Mouse (Mus musculus): Measurements from ENCODE around the gene Rorc.

The Rorc gene

GRCm38 (mm10) chr3:94377028-94377923 is 4.7 kb downstream of the Rorc start:
- no peak for DNase-seq (ENCODE audit: low spot score)

- no peak for DNase-seq (ENCODE audit: low spot score)
These were observed 7.4 kb downstream of the Rorc start for GRCm38 (mm10) chr3:94379831-94380510.

DNA sequence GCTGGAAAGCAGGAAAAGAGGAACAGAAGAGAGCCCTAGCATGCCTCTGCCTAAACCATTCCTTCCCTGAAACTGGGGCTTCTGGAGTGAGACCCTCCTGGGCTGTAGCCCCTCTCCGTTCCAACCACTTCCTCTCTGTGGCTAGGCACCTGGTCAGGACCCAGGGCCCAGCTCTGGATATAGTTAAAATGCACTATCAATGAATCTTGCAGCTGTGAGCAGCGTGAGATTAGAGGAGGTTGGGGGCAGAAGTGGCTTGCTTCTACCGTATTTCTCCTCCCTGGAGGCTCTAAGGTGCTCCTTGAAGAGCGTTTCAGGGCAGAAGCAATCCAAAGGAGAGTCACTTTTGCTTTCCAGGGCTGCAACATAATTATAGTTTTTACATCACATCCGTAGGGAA is 9.7 kb downstream of the Rorc start:
- no peak for DNase-seq (ENCODE audit: low spot score)

DNA sequence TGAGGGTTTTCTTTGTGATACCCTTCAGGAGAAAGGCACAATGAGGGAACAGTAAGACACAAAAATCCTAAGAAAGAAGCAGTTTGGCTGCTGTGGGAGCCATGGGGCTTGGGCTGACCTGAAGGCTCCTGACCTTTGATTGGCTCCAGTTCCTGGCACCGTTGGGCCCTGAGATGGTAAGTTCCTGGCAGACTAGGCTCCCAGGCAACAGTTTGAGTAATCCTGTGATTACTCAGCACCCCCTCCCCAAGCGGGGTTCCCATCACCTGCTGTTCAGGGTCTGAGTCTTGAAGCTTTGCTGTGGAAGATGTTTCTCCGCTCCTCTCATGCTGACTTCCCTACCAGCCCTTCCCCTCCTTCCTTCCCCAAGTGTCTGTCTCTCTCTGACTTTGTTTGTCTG is 10.9 kb downstream of the Rorc start:
- no peak for DNase-seq (ENCODE audit: low spot score)

GRCm38 (mm10) chr3:94386671-94387070 is 14.1 kb downstream of the Rorc start:
- DNase-seq (ENCODE audit: low spot score) = no peak

- no peak for DNase-seq (ENCODE audit: low spot score)
These were observed 14.8 kb downstream of the Rorc start for GRCm38 (mm10) chr3:94387391-94387790.

- no peak for DNase-seq (ENCODE audit: low spot score)
These were observed 15.5 kb downstream of the Rorc start for GRCm38 (mm10) chr3:94388047-94388446.

- DNase-seq (ENCODE audit: low spot score) = no peak
These were observed 16.8 kb downstream of the Rorc start for GRCm38 (mm10) chr3:94389420-94389819.

GRCm38 (mm10) chr3:94391001-94391400 is 18.4 kb downstream of the Rorc start:
- no peak for DNase-seq (ENCODE audit: low spot score)

- DNase-seq (ENCODE audit: low spot score) = no peak
These were observed 19.5 kb downstream of the Rorc start for GRCm38 (mm10) chr3:94392128-94392527.

GRCm38 (mm10) chr3:94393049-94393448 is 20.5 kb downstream of the Rorc start:
- no peak for DNase-seq (ENCODE audit: low spot score)

DNA sequence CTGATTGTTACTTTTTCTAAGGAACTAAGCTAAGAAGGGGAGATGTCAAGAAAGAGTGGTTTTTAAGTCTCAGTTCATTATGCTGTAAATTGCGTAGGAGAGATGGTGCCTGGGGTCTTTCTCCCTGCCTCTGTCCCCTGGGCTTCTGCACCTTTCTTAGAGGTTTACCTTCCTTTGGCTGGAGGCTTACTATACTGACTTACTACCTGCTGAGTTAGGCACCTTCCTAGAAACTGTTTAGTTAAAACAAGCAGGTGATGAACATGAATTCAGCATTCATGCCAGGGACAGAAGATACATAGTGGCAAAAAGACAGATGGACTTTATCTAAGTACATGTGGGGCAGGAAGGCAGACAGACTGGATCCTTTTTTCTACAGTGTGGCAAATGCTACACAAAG is 23.7 kb downstream of the Rorc start:
- DNase-seq (ENCODE audit: low spot score) = no peak

GRCm38 (mm10) chr3:94396851-94397250 is 24.3 kb downstream of the Rorc start:
- no peak for DNase-seq (ENCODE audit: low spot score)

GRCm38 (mm10) chr3:94398217-94398616 is 25.6 kb downstream of the Rorc start, which contains the start of gene Lingo4:
Gene Lingo4, plus strand, starts transcription at chr3:94398517.
- DNase-seq (ENCODE audit: low spot score) = no peak

DNA sequence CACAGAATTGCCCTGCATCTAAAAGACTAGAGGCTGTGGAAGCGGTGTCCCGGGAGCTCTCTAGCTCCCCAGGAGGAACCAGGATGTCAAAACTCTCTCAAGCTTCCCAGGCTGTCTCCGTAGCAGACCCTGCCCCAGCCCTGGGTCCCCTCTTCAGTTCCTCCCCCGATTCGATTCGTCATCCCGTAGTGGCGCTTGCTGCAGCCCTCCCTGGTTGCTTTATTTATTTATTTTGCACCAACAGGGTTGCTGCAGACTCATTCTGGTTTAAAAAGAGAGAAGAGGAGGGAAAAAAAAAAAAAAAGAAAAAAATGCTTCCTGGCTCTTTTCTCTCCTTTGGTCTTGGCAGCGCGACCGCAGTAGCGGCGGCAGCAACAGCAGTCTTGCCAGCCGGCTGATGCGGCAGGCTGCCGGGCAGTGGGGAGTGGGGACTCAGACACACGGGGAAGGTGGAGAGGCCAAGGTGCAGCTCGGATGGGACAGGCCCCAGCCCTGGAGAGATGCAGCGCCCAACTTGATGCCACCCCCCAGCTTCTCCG is 26.4 kb downstream of the Rorc start:
- DNase-seq (ENCODE audit: low spot score) = no peak

DNA sequence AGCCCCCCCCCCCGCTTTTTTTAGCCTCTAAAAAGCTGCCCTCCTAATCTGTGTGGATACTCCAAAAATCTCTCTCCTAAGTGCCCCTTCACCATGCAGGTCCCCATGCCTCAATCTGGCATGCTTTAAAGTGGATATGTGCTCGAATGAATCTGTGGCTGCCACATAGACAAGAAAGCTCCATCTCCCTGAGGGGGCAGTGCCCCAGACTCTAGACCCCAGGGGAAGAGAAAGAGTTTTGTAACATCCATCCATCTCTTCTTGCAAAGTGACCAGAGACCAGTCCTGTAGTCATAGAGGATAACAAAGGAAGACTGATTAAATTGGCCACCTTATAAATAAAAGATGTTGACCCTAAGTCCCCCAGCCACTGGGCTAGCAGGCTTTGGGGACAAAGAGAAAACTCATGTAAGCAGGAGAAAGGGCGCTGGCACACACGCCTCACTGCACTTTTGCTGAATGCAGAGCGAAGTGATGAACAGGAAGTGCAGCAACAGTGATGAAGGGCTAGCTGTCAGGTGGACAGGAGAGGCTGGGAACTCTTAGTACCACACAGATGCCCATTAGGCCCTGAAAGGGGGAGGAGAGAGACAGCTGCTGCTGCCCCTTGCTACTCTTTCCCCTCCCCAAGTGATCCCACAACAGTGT is 27.2 kb downstream of the Rorc start:
- no peak for DNase-seq (ENCODE audit: low spot score)

DNA sequence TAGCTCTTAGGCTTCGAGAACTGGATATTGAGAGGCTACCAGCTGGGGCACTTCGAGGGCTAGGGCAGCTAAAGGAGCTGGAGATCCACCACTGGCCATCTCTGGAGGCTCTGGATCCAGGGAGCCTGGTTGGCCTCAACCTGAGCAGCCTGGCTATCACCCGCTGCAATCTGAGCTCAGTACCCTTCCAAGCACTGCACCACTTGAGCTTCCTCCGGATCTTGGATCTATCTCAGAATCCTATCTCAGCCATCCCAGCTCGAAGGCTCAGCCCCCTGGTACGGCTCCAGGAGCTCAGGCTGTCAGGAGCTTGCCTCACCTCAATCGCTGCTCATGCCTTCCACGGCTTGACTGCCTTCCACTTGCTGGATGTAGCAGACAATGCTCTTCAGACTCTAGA is 29.9 kb downstream of the Rorc start:
- DNase-seq (ENCODE audit: low spot score) = no peak

DNA sequence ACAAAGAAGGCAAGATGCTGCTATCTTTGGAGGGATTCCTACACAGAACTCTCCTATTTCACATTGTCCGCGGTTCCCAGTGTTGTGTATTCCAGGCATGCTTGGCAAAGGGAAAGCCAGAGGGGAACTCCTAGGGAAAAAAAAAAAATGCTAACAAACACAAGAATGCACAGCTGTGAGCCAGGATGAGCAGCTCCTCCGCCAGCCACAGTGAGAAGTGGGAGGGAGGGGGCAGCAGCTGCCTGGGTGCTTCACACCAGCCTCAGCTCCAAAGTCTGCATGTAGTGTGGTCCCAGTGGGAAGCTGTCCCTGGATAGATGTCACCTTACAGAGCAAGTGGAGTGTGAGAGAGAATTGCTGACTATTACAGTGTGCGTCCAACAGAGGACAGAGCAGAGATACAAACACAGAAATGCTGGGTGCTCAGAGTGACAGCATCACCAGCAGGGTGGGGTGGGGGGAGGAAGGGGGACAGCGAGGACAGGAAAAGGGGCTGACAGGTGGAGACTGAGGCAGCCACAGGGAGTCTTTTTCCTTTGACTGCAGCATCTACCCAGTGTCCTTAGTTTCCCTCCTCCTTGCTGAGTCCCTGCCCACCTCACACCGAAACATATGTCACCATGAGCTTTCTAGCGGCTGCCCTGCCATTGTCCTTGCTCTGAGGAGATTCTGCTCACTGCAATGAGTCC is 31.9 kb downstream of the Rorc start:
- DNase-seq (ENCODE audit: low spot score) = no peak

- no peak for DNase-seq (ENCODE audit: low spot score)
These were observed 33.0 kb downstream of the Rorc start for GRCm38 (mm10) chr3:94405561-94405960.

DNA sequence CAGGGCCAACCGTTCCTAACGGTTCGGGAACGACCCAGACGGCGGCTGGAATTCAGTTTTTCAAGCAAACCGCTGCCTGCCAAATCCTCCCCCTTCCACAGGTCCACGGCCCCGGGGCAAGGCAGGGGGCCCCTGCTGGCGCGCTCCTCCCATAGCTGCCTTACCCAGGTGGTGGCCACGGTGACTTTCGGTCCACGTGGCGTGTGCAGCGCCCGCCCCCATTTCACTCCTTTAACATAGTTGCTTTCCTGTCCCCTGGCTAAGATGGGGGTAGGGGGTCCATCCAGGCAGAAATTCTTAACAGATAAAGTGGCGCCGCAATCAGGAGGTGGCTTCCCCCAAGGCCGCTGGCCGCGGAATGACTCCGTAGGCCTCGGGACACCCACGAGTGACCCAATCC is 39.9 kb downstream of the Rorc start:
- DNase-seq (ENCODE audit: low spot score) = no peak

- DNase-seq (ENCODE audit: low spot score) = peak; percentile 95
These were observed 40.6 kb downstream of the Rorc start, which contains the start of gene Tdrkh for GRCm38 (mm10) chr3:94413031-94413679. Gene Tdrkh, plus strand, starts transcription at chr3:94413273.
